In the genomic region with DNA sequence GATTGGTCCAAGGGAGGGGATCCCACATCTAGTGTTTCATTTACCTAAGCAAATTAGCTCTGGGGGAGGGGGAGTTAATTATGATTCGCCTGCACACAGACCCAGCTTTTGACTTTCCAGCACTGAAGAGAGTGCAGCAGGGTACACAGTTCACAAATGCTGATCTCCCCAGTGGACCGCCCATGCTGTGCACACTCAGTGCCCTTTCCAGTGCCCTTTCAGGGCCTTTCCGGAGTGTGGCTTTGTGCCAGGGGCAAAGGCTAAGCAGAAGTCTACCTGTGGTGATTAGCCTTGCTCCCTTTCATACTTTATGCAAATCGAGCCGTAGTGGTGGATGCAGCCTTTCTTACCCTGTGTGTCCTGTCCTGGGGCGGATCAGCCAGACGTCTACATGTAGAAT, we compare ENCODE assay signal across 11 mouse cellular contexts. TPM values are rescaled to one million over a fixed set of nuclear protein-coding genes. Genes with fewer than 3 reads are reported as not detected.
A peak's percentile ranks its signal among the peaks of the same experiment; 100 is the strongest.
DNase-seq lines count a peak whose midpoint lies in the region; ATAC-seq lines count a peak whose summit lies in the region.
"Had no signal": no experiment of that assay in that cellular context is flagged by ENCODE, and none has a peak within 500 bp of the region (broad histone marks: within the 10 kb centered on the region; RNA-seq: fewer than 3 reads in every experiment).

No protein-coding gene starts in this region.

- no peak overlapping the region for H3K9ac ChIP-seq in embryonic facial prominence, embryonic 11.5 days (replicated peaks; ENCODE audit: low read length)
- no peak overlapping the region for H3K9ac ChIP-seq in midbrain, embryonic 15.5 days
- H3K9ac ChIP-seq: liver, embryonic 15.5 days had no signal

- H3K4me3 ChIP-seq in embryonic facial prominence, embryonic 11.5 days (ENCODE audit: low read depth, low read length): no peak overlapping the region
- no peak overlapping the region for H3K4me3 ChIP-seq in midbrain, embryonic 15.5 days
- H3K4me3 ChIP-seq: liver, embryonic 15.5 days had no signal

- no peak overlapping the region for H3K27ac ChIP-seq in embryonic facial prominence, embryonic 11.5 days (replicated peaks; ENCODE audit: low read depth, low read length)
- peak overlapping the region; percentile 84 for H3K27ac ChIP-seq in midbrain, embryonic 15.5 days
- H3K27ac ChIP-seq: liver, embryonic 15.5 days had no signal

- 23% methylated on average over 7 of the region's 7 CpGs for WGBS in embryonic facial prominence, embryonic 11.5 days
- WGBS in midbrain, embryonic 15.5 days: 11% methylated on average over 7 of the region's 7 CpGs

- H3K36me3 ChIP-seq in embryonic facial prominence, embryonic 11.5 days (replicated peaks; ENCODE audit: control insufficient read depth, insufficient read depth, low read depth, low read length): no peaks in the 10 kb centered on the region
- 0 out of 2 replicates have a peak, but pooled peaks cover under 1% of the 10 kb centered on the region for H3K36me3 ChIP-seq in midbrain, embryonic 15.5 days (replicated peaks)
- H3K36me3 ChIP-seq: liver, embryonic 15.5 days had no signal

- peak; percentile 83 for DNase-seq in heart, adult 11 months
- no peak for DNase-seq in heart, postnatal 14 days
- DNase-seq in embryonic facial prominence, embryonic 11.5 days (ENCODE audit: low spot score): peak; percentile 43
- peak; percentile 66 for DNase-seq in kidney, adult 9 months
- no peak for DNase-seq in adrenal gland, adult 18-20 months (ENCODE audit: low spot score in 2 of 2)
- DNase-seq in yolk sac, embryonic 10.5 days (ENCODE audit: low spot score): no peak
- DNase-seq in lung, postnatal 36 days: no peak

- H3K27me3 ChIP-seq in embryonic facial prominence, embryonic 11.5 days (ENCODE audit: control insufficient read depth, insufficient read depth, low read length): no peaks in the 10 kb centered on the region
- H3K27me3 ChIP-seq in midbrain, embryonic 15.5 days (replicated peaks): no peaks in the 10 kb centered on the region
- H3K27me3 ChIP-seq: liver, embryonic 15.5 days had no signal

- intact Hi-C loops in heart, postnatal 14 days (cut with DNase I): loop anchor here (5.0 to 10.0 kb wide), 2 partner anchors 262 to 479 kb away; a partner anchor contains a TSS

- H3K4me2 ChIP-seq in embryonic facial prominence, embryonic 11.5 days (ENCODE audit: low read depth, low read length): no peak overlapping the region
- H3K4me2 ChIP-seq in midbrain, embryonic 15.5 days: no peak overlapping the region
- H3K4me2 ChIP-seq: liver, embryonic 15.5 days had no signal

- H3K4me1 ChIP-seq in embryonic facial prominence, embryonic 11.5 days (ENCODE audit: control insufficient read depth, insufficient read depth, low read length): peaks cover 4% of the 10 kb centered on the region
- peaks cover 74% of the 10 kb centered on the region for H3K4me1 ChIP-seq in midbrain, embryonic 15.5 days
- H3K4me1 ChIP-seq: liver, embryonic 15.5 days had no signal

- H3K9me3 ChIP-seq in embryonic facial prominence, embryonic 11.5 days (replicated peaks; ENCODE audit: control insufficient read depth, low read length): no peaks in the 10 kb centered on the region
- H3K9me3 ChIP-seq in midbrain, embryonic 15.5 days: no peaks in the 10 kb centered on the region
- H3K9me3 ChIP-seq: liver, embryonic 15.5 days had no signal

- peak; percentile 68 for ATAC-seq in embryonic facial prominence, embryonic 11.5 days (replicated peaks; ENCODE audit: insufficient number of reproducible peaks, low FRiP score, low TSS enrichment, low read depth)
- peak; percentile 24; the same call in 1 of the 2 replicates for ATAC-seq in midbrain, embryonic 15.5 days (replicated peaks)

RNA-seq across cellular contexts. Expression of a gene that starts 51.2 kb away (rescaled TPM):
- not detected for total RNA-seq in heart, postnatal 14 days (2021)
- not detected in 2 replicates for polyA plus RNA-seq in embryonic facial prominence, embryonic 11.5 days (2014; fragmentation: Nextera tagmentation; extraction: Ambion mirVana)
- polyA plus RNA-seq in midbrain, embryonic 15.5 days (2015; fragmentation: Nextera tagmentation; extraction: Ambion mirVana): not detected in 2 replicates
- total RNA-seq in adrenal gland, adult 18-20 months (2021): not detected
- total RNA-seq: heart, postnatal 25 days; neutrophil, adult 5-6 weeks had no signal
- polyA plus RNA-seq: liver, embryonic 15.5 days had no signal

Comparison
In these comparisons a context has a peak if more than half of its experiments do, and no peak if none do; other contexts are left out.
1. DNase-seq: peak in heart, adult 11 months (single experiment), embryonic facial prominence, embryonic 11.5 days (single experiment) and kidney, adult 9 months (single experiment); none in heart, postnatal 14 days (0 of 2), adrenal gland, adult 18-20 months (0 of 2), yolk sac, embryonic 10.5 days (single experiment) and lung, postnatal 36 days (single experiment).